Mouse (Mus musculus): Measurements from ENCODE around the gene Bex4. TPM values are rescaled to one million over a fixed set of nuclear protein-coding genes. Genes with fewer than 3 reads are reported as not detected.

Gene Bex4
- polyA plus RNA-seq, 1 experiment from 2014 or later = 211 TPM

Small RNA genes within 50 kb of the gene (microRNA-seq; reads per million reads assigned to microRNA genes)
- gene Mir6383 = not detected

Other genes starting within 250 kb of the Bex4 start
- gene Arxes2, start 145.2 kb upstream of the Bex4 start, polyA plus RNA-seq (2015; fragmentation: Nextera tagmentation; extraction: Ambion mirVana) = 25.8 and 28.8 TPM in 2 replicates
- gene Arxes1, start 105.6 kb upstream of the Bex4 start, polyA plus RNA-seq (2015; fragmentation: Nextera tagmentation; extraction: Ambion mirVana) = 13.1 and 17.0 TPM in 2 replicates
- gene Bex2, start 70.8 kb upstream of the Bex4 start, polyA plus RNA-seq (2015; fragmentation: Nextera tagmentation; extraction: Ambion mirVana) = 176 and 215 TPM in 2 replicates
- 0.18 and 0.21 TPM in 2 replicates for gene Nxf3, start 53.7 kb upstream of the Bex4 start, polyA plus RNA-seq (2015; fragmentation: Nextera tagmentation; extraction: Ambion mirVana)
- gene Tceal8, start 33.3 kb downstream of the Bex4 start, polyA plus RNA-seq (2015; fragmentation: Nextera tagmentation; extraction: Ambion mirVana) = 191 and 256 TPM in 2 replicates
- gene Tceal5, start 64.9 kb downstream of the Bex4 start, polyA plus RNA-seq (2015; fragmentation: Nextera tagmentation; extraction: Ambion mirVana) = 6.2 and 6.4 TPM in 2 replicates
- 2.8 and 2.9 TPM in 2 replicates for gene Tceal7, start 75.8 kb downstream of the Bex4 start, polyA plus RNA-seq (2015; fragmentation: Nextera tagmentation; extraction: Ambion mirVana)
- gene Bex1, start 76.5 kb downstream of the Bex4 start, polyA plus RNA-seq (2015; fragmentation: Nextera tagmentation; extraction: Ambion mirVana) = 170 and 184 TPM in 2 replicates
- 227 and 291 TPM in 2 replicates for gene Tceal9, start 106.1 kb downstream of the Bex4 start, polyA plus RNA-seq (2015; fragmentation: Nextera tagmentation; extraction: Ambion mirVana)
- gene Bex3, start 131.3 kb downstream of the Bex4 start, polyA plus RNA-seq (2015; fragmentation: Nextera tagmentation; extraction: Ambion mirVana) = 238 and 269 TPM in 2 replicates